Mouse (Mus musculus) heart, adult 2 months (tissue): ENCODE results near the gene Ppbp. TPM values are rescaled to one million over a fixed set of nuclear protein-coding genes. Genes with fewer than 3 reads are reported as not detected.

Source experiments
- DNase-seq, 2 experiments: peaks; one replicate each; pipeline ENCODE4 v3.0.0; 2021
- H3K27ac ChIP-seq: fragments of 200-600 bp; 2 replicates; pipeline ENCODE4 v1.8.1; 2022
- H3K27me3 ChIP-seq: fragments of 200-500 bp; 2 replicates; pipeline ENCODE4 v1.6.1; 2012; ENCODE audit warnings: mild to moderate bottlenecking, low read length, inconsistent platforms, mixed read lengths; ENCODE audit not compliant: control insufficient read depth, insufficient read depth
- H3K36me3 ChIP-seq: fragments of 200-500 bp; 2 replicates; pipeline ENCODE4 v1.6.1; 2012; ENCODE audit warnings: low read length, inconsistent platforms; ENCODE audit not compliant: control insufficient read depth, insufficient read depth
- H3K4me1 ChIP-seq: fragments of 200-500 bp; 2 replicates; pipeline ENCODE4 v1.6.1; 2011; ENCODE audit warnings: low read length; ENCODE audit not compliant: control insufficient read depth, insufficient read depth
- H3K4me3 ChIP-seq: fragments of 200-600 bp; 2 replicates; pipeline ENCODE4 v1.8.1; 2022
- H3K79me2 ChIP-seq: fragments of 200-500 bp; replicated peaks from 2 replicates; pipeline ENCODE4 v1.6.1; 2012; ENCODE audit warnings: mild to moderate bottlenecking, inconsistent platforms, low read length, moderate library complexity, mixed read lengths; ENCODE audit not compliant: control insufficient read depth, insufficient read depth
- H3K9ac ChIP-seq: fragments of 200-500 bp; 2 replicates; pipeline ENCODE4 v1.6.1; 2012; ENCODE audit warnings: low read depth, mild to moderate bottlenecking, control low read depth, inconsistent platforms, low read length, mixed read lengths
- CTCF ChIP-seq: fragments of 200-600 bp; IDR thresholded peaks from 2 replicates; pipeline ENCODE4 v1.8.1; 2022; ENCODE audit warnings: antibody characterized with exemption, mild to moderate bottlenecking, moderate library complexity
- EP300 ChIP-seq: fragments of 200-500 bp; IDR thresholded peaks from 2 replicates; pipeline ENCODE4 v1.6.1; 2011; ENCODE audit warnings: low read depth, low read length, control low read depth; ENCODE audit not compliant: insufficient read depth
- POLR2A ChIP-seq: fragments of 200-500 bp; IDR thresholded peaks from 2 replicates; pipeline ENCODE4 v1.6.1; 2011; ENCODE audit warnings: mild to moderate bottlenecking, low read depth, low read length, control low read depth; ENCODE audit not compliant: insufficient read depth
- WGBS: fragments of 180-500 bp; shearing (Covaris S2); methylation state at CpG from one replicate; pipeline ENCODE4 v1.1.7; 2018; 5-methylcytosine and 5-hydroxymethylcytosine counted together
- intact Hi-C: fragments of 180-260 bp; cut with DNase I; formaldehyde crosslinking; loops from one replicate; pipeline ENCODE4 v1.15.1; 2025
- microRNA-seq, 2 experiments: library from miRNA; unstranded; fragments of <30 nt; microRNA quantifications; one replicate each; pipeline ENCODE4 v1.2.0; 2021
- polyA plus RNA-seq: library from polyadenylated mRNA; depleted of rRNA; stranded (reverse); fragments of >200 nt; gene quantifications from 2 replicates; pipeline ENCODE4 v1.2.3, GENCODE M21; 2012; rRNA removed
- total RNA-seq, 2 experiments: library from RNA; stranded (reverse); gene quantifications; 2 replicates each; pipeline ENCODE4 v1.2.3; 2021

The Ppbp gene
- total and polyA plus RNA-seq, 3 experiments, result 9.6 to 56.5 (median 27.4) TPM

- no peak for DNase-seq
- no peak overlapping the region for H3K27ac ChIP-seq
- 73% methylated on average over 3 of the region's 3 CpGs for WGBS
- no peak overlapping the region for H3K4me3 ChIP-seq
- intact Hi-C loops, result no loop called here
- TF ChIP-seq POLR2A (no peak), CTCF (no peak), EP300 (no peak)
- H3K4me1 ChIP-seq, result no peaks in the 10 kb centered on the region
- H3K27me3 ChIP-seq, result no peaks in the 10 kb centered on the region
- no peaks in the 10 kb centered on the region for H3K36me3 ChIP-seq
- H3K79me2 ChIP-seq, result no peaks in the 10 kb centered on the region
- no peak overlapping the region for H3K9ac ChIP-seq
Measured at GRCm38 (mm10) chr5:90807176-90807950, 39.0 kb downstream of the Ppbp start.

Small RNA genes lying within 50 kb of the gene (microRNA-seq; reads per million reads assigned to microRNA genes)
- 0 reads per million in 2 experiments for gene Gm24322

Other genes with a start within 250 kb of the Ppbp start
- gene Afm, start 249.6 kb upstream of the Ppbp start, total RNA-seq, result not detected
- 0.23 TPM in 1 of 2 replicates, not detected in the other for gene Afm, start 249.6 kb upstream of the Ppbp start, polyA plus RNA-seq
- not detected for gene 5830473C10Rik, start 207.4 kb upstream of the Ppbp start, total RNA-seq
- gene 5830473C10Rik, start 207.4 kb upstream of the Ppbp start, polyA plus RNA-seq, result not detected in 2 replicates
- gene Rassf6, start 127.9 kb upstream of the Ppbp start, total RNA-seq, result not detected
- 0.27 TPM in 1 of 2 replicates, not detected in the other for gene Rassf6, start 127.9 kb upstream of the Ppbp start, polyA plus RNA-seq
- under 1 TPM in 1 of 2 experiments, not detected in 1; 0.31 TPM for gene Cxcl5, start 9.2 kb upstream of the Ppbp start, total RNA-seq
- gene Cxcl5, start 9.2 kb upstream of the Ppbp start, polyA plus RNA-seq, result 0.06 and 0.23 TPM in 2 replicates
- 10 to 100 TPM; 37.6 to 71.1 TPM for gene Pf4, start 3.9 kb downstream of the Ppbp start, total RNA-seq
- gene Pf4, start 3.9 kb downstream of the Ppbp start, polyA plus RNA-seq, result 58.7 and 73.0 TPM in 2 replicates
- not detected for gene Cxcl3, start 17.6 kb downstream of the Ppbp start, total RNA-seq
- not detected in 2 replicates for gene Cxcl3, start 17.6 kb downstream of the Ppbp start, polyA plus RNA-seq
- not detected for gene Cxcl15, start 26.0 kb downstream of the Ppbp start, total RNA-seq
- gene Cxcl15, start 26.0 kb downstream of the Ppbp start, polyA plus RNA-seq, result 1.00 TPM in 1 of 2 replicates, not detected in the other
- 1 to 10 TPM in 1 of 2 experiments, under 1 TPM in 1; 0.48 to 1.0 TPM for gene Cxcl1, start 122.7 kb downstream of the Ppbp start, total RNA-seq
- 2.0 and 2.8 TPM in 2 replicates for gene Cxcl1, start 122.7 kb downstream of the Ppbp start, polyA plus RNA-seq
- gene Cxcl2, start 135.4 kb downstream of the Ppbp start, total RNA-seq, result not detected
- 0.35 and 0.84 TPM in 2 replicates for gene Cxcl2, start 135.4 kb downstream of the Ppbp start, polyA plus RNA-seq
- 1 to 10 TPM; 9.1 to 9.8 TPM for gene Mthfd2l, start 162.6 kb downstream of the Ppbp start, total RNA-seq
- gene Mthfd2l, start 162.6 kb downstream of the Ppbp start, polyA plus RNA-seq, result 8.4 and 8.7 TPM in 2 replicates